Mouse (Mus musculus) skeletal muscle tissue, adult 2 months (tissue): ENCODE data around the gene Serpina5.
"Not testable (repeated sequence)": the region's sequence is repeated elsewhere in the genome, so short reads cannot be mapped to it uniquely, and the experiment has no call there.

Experiments
- DNase-seq: peaks from one replicate; pipeline ENCODE4 v3.0.0-alpha.2; 2012; ENCODE audit warnings: low read depth, low spot score

The Serpina5 gene

GRCm38 (mm10) chr12:104100768-104101167, at the start of gene Serpina5:
Gene Serpina5, plus strand, starts transcription at chr12:104101113.
- no peak for DNase-seq

- DNase-seq = no peak
Observed at GRCm38 (mm10) chr12:104053995-104054394, 46.9 kb upstream of the Serpina5 start.

GRCm38 (mm10) chr12:104055755-104056154, 45.2 kb upstream of the Serpina5 start:
- no peak for DNase-seq

GRCm38 (mm10) chr12:104057050-104057449, 43.9 kb upstream of the Serpina5 start:
- no peak for DNase-seq

- DNase-seq = no peak
Observed at GRCm38 (mm10) chr12:104057531-104057930, 43.4 kb upstream of the Serpina5 start.

GRCm38 (mm10) chr12:104060126-104060525, 40.8 kb upstream of the Serpina5 start:
- no peak for DNase-seq

- DNase-seq = no peak
Observed at GRCm38 (mm10) chr12:104061862-104062261, 39.1 kb upstream of the Serpina5 start.

GRCm38 (mm10) chr12:104064532-104064931, 36.4 kb upstream of the Serpina5 start:
- DNase-seq = no peak

GRCm38 (mm10) chr12:104064996-104065395, 35.9 kb upstream of the Serpina5 start:
- DNase-seq = no peak

GRCm38 (mm10) chr12:104066241-104066640, 34.7 kb upstream of the Serpina5 start:
- DNase-seq = peak; percentile 24

GRCm38 (mm10) chr12:104067549-104067948, 33.4 kb upstream of the Serpina5 start:
- DNase-seq = peak; percentile 30

- peak; percentile 45 for DNase-seq
Observed at GRCm38 (mm10) chr12:104069620-104070019, 31.3 kb upstream of the Serpina5 start.

- DNase-seq = no peak
Observed at GRCm38 (mm10) chr12:104071708-104072107, 29.2 kb upstream of the Serpina5 start.

GRCm38 (mm10) chr12:104072286-104072685, 28.6 kb upstream of the Serpina5 start:
- no peak for DNase-seq

- no peak for DNase-seq
Observed at GRCm38 (mm10) chr12:104090119-104090518, 10.8 kb upstream of the Serpina5 start.

- no peak for DNase-seq
Observed at GRCm38 (mm10) chr12:104091303-104091702, 9.6 kb upstream of the Serpina5 start.

- DNase-seq = no peak
Observed at GRCm38 (mm10) chr12:104105847-104106246, 4.9 kb downstream of the Serpina5 start.

- DNase-seq = no peak
Observed at GRCm38 (mm10) chr12:104106919-104107318, 6.0 kb downstream of the Serpina5 start.

- no peak for DNase-seq
Observed at GRCm38 (mm10) chr12:104108507-104108906, 7.6 kb downstream of the Serpina5 start.

- DNase-seq = not testable (repeated sequence)
Observed at GRCm38 (mm10) chr12:104112333-104112732, 11.4 kb downstream of the Serpina5 start, which contains the start of gene Serpina3a. Gene Serpina3a, plus strand, starts transcription at chr12:104112724.

- no peak for DNase-seq
Observed at GRCm38 (mm10) chr12:104114921-104115579, 14.1 kb downstream of the Serpina5 start.

GRCm38 (mm10) chr12:104123097-104123496, 22.2 kb downstream of the Serpina5 start:
- DNase-seq = no peak

GRCm38 (mm10) chr12:104123996-104124395, 23.1 kb downstream of the Serpina5 start:
- no peak for DNase-seq
